Mouse (Mus musculus) left cerebral cortex, adult 2 months (tissue): ENCODE measurements around the gene Gm17364. TPM values are rescaled to one million over a fixed set of nuclear protein-coding genes. Genes with fewer than 3 reads are reported as not detected.

Experiments used
- DNase-seq, 2 experiments: peaks; one replicate each; pipeline ENCODE4 v3.0.0; 2021 to 2022; ENCODE audit warnings: low spot score in 2 of 2, mixed read lengths in 1 of 2; ENCODE audit errors: extremely low spot score in 1 of 2
- H3K27ac ChIP-seq: fragments of 200-600 bp; 2 replicates; pipeline ENCODE4 v1.8.1; 2022
- H3K4me3 ChIP-seq: fragments of 200-600 bp; 2 replicates; pipeline ENCODE4 v1.8.1; 2022
- CTCF ChIP-seq: fragments of 200-600 bp; IDR thresholded peaks from 2 replicates; pipeline ENCODE4 v1.8.1; 2022; ENCODE audit warnings: antibody characterized with exemption, mild to moderate bottlenecking, moderate library complexity
- intact Hi-C: fragments of 180-260 bp; cut with DNase I; formaldehyde crosslinking; loops from one replicate; pipeline ENCODE4 v1.15.1; 2025
- long read RNA-seq, 2 experiments: library from polyadenylated mRNA; stranded (forward); transcript quantifications; one replicate each; pipeline ENCODE4 v2.0.0; 2021; ENCODE audit warnings: borderline mapping rate in 2 of 2
- total RNA-seq, 2 experiments: library from RNA; stranded (reverse); gene quantifications; 2 replicates each; pipeline ENCODE4 v1.2.3; 2021

The Gm17364 gene
- not detected for total RNA-seq
- long read RNA-seq, experiment 1, partial matches to known transcripts = 0 of 5 reads
- long read RNA-seq, experiment 1, other reads (novel, unspliced or antisense) = 5 of 5 reads
- long read RNA-seq, experiment 2, partial matches to known transcripts = 0 of 2 reads
- long read RNA-seq, experiment 2, other reads (novel, unspliced or antisense) = 2 of 2 reads

DNA sequence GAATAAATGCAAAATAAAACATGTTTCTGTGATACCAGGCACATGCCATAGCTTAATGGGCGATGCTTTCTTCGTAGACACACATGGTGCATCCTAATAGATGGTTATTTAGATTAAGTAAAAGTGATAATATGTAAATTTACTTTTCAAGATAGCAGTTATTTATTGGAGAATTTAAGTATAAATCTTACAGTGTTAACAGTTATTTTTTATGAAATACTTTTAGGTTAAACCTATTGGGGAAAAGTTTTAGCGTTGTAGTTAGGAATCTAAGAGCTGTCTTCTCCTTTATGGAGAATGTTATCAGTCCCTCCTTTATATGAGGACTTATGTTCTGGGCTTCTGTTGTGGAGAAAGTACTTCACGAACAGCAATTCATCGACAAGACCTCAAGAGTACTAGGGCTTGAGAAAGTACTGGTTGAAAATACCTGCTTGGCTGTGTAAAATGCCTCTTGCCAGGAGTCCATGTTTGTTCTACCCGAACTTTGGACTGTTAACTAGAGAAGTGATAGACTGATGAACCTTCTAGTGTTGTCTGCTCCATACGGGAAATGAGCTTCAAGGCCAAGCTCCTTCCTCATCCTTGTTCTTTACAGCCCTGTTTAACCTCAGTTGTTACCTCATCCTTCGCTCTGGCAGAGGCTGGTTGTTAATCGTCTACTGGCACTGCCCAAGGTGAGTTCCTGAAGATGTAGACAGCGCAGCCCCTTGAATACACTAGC lies at the start of gene Gm17364:
TSS of gene Gm17364 (minus strand) at position 51 of the 724 bp plus-strand sequence.
- Histone ChIP-seq H3K4me3 (no peak within 1 kb of the TSS), H3K27ac (no peak within 1 kb of the TSS)
- intact Hi-C loops = no loop called here
- DNase-seq = no peak
- TF ChIP-seq CTCF = no peak

DNA sequence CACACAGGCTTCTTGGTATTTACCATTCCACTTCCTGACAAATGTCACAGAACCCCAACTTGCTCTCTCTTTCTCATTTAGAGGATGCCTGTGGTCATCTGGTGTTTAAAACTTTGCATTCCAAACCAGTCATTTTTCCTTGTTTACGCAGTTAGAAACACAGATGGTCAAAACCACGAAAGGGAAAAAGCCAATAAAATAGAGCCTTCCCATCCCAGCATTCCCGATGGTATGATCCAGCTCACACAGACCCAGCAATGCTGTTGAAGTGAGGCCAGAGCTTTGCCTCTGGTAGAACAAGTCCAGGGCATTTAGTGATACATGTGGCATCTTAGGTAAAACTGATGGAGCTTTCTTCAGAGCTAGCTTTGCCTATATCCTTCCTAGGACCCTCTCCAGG lies 47.7 kb upstream of the Gm17364 start:
- no peak overlapping the region for H3K27ac ChIP-seq
- DNase-seq = no peak
- H3K4me3 ChIP-seq = no peak overlapping the region
- no peak for TF ChIP-seq CTCF
- intact Hi-C loops = loop anchor here (5.0 kb wide), 1 partner anchor 36 kb away; no protein-coding TSS in a partner anchor

- no peak overlapping the region for H3K27ac ChIP-seq
- no peak for TF ChIP-seq CTCF
- H3K4me3 ChIP-seq = no peak overlapping the region
- no peak for DNase-seq
- intact Hi-C loops = loop anchor here (5.0 kb wide), 1 partner anchor 37 kb away; no protein-coding TSS in a partner anchor
Observed at GRCm38 (mm10) chr13:41320749-41321148, 47.0 kb upstream of the Gm17364 start.

- TF ChIP-seq CTCF = peak; percentile 92
- no peak overlapping the region for H3K4me3 ChIP-seq
- intact Hi-C loops = loop anchor here (1.0 to 5.0 kb wide), 3 partner anchors 56 to 330 kb away; no protein-coding TSS in a partner anchor
- H3K27ac ChIP-seq = no peak overlapping the region
- peak; percentile 65 to 81 for DNase-seq
Observed at GRCm38 (mm10) chr13:41302716-41303115, 28.9 kb upstream of the Gm17364 start.

DNA sequence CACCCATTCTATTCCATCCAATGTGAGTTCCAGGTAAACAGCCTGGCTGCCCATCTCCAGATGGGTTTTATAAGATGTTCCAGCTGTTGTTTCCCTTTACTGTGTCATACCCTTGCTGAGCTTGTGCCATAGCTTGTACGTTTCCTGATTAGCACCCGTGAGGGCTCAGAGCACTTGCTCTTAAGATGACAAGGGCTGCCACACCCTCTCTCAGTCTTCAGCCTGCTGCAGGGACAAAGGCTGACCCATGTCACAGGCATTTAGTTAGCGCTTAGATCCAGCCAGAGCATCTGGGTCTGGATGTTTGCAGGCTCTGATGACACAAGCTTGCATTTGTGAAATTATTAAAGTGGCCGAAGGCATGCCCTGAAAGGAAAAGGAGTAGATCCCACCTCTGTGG lies 26.3 kb upstream of the Gm17364 start:
- TF ChIP-seq CTCF = no peak
- Histone ChIP-seq H3K27ac (no peak overlapping the region), H3K4me3 (no peak overlapping the region)
- no peak for DNase-seq
- intact Hi-C loops = loop anchor here (5.0 kb wide), 1 partner anchor 332 kb away; no protein-coding TSS in a partner anchor

- no peak for TF ChIP-seq CTCF
- Histone ChIP-seq H3K27ac (no peak overlapping the region), H3K4me3 (no peak overlapping the region)
- DNase-seq = no peak
- intact Hi-C loops = no loop called here
Observed at GRCm38 (mm10) chr13:41298996-41299395, 25.2 kb upstream of the Gm17364 start.

- no peak overlapping the region for H3K4me3 ChIP-seq
- no peak for TF ChIP-seq CTCF
- no peak for DNase-seq
- no peak overlapping the region for H3K27ac ChIP-seq
- intact Hi-C loops = no loop called here
Observed at GRCm38 (mm10) chr13:41298533-41298932, 24.8 kb upstream of the Gm17364 start.

- no peak for DNase-seq
- no peak for TF ChIP-seq CTCF
- Histone ChIP-seq H3K27ac (no peak overlapping the region), H3K4me3 (no peak overlapping the region)
- intact Hi-C loops = no loop called here
Observed at GRCm38 (mm10) chr13:41296396-41296795, 22.6 kb upstream of the Gm17364 start.

GRCm38 (mm10) chr13:41295886-41296285 lies 22.1 kb upstream of the Gm17364 start:
- no peak for TF ChIP-seq CTCF
- intact Hi-C loops = no loop called here
- no peak overlapping the region for H3K27ac ChIP-seq
- no peak for DNase-seq
- no peak overlapping the region for H3K4me3 ChIP-seq

GRCm38 (mm10) chr13:41293595-41293994 lies 19.8 kb upstream of the Gm17364 start:
- intact Hi-C loops = no loop called here
- DNase-seq = no peak
- Histone ChIP-seq H3K4me3 (no peak overlapping the region), H3K27ac (no peak overlapping the region)
- no peak for TF ChIP-seq CTCF

GRCm38 (mm10) chr13:41291466-41291974 lies 17.7 kb upstream of the Gm17364 start:
- DNase-seq = no peak
- TF ChIP-seq CTCF = no peak
- intact Hi-C loops = no loop called here
- H3K27ac ChIP-seq = no peak overlapping the region
- no peak overlapping the region for H3K4me3 ChIP-seq

- no peak for TF ChIP-seq CTCF
- no peak overlapping the region for H3K4me3 ChIP-seq
- intact Hi-C loops = no loop called here
- no peak for DNase-seq
- H3K27ac ChIP-seq = no peak overlapping the region
Observed at GRCm38 (mm10) chr13:41286285-41286684, 12.5 kb upstream of the Gm17364 start.
